Mouse (Mus musculus): ENCODE data around the gene Zfp451.

DNA sequence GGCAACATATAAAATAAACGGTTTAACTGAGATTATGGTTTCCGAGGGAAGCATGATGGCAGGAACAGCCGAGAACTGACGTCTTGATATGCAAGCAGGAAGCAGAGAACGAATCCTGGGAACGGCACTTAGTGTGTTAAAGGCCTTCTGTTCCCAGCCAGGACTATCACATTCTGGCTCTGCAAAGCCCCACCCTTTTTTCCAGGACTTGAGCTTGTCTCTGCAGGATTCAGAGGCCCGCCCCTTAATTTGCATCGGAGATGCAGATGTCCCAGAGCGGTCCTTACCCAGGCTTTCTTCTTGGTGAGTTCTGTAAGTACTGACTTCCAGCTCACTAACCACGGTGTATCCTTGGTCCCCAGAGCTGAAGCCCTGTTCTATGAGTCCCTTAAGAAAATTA lies 99.6 kb downstream of the Zfp451 start:
- TF ChIP-seq POLR2A (IDR thresholded peaks at IDR 0.05; ENCODE audit: low read depth, low read length) = no peak
- TF ChIP-seq CTCF (IDR thresholded peaks at IDR 0.05; ENCODE audit: extremely low read depth, insufficient read depth, insufficient read length, insufficient replicate concordance) = no peak
